Mouse (Mus musculus) right cerebral cortex, postnatal 10 days (tissue): ENCODE measurements around the gene Slc25a5.
"Not testable (repeated sequence)": the region's sequence is repeated elsewhere in the genome, so short reads cannot be mapped to it uniquely, and the experiment has no call there.

ENCODE experiments used
- DNase-seq, 2 experiments: peaks; one replicate each; pipeline ENCODE4 v3.0.0; 2021; ENCODE audit warnings: low spot score in 2 of 2

Gene Slc25a5

DNA sequence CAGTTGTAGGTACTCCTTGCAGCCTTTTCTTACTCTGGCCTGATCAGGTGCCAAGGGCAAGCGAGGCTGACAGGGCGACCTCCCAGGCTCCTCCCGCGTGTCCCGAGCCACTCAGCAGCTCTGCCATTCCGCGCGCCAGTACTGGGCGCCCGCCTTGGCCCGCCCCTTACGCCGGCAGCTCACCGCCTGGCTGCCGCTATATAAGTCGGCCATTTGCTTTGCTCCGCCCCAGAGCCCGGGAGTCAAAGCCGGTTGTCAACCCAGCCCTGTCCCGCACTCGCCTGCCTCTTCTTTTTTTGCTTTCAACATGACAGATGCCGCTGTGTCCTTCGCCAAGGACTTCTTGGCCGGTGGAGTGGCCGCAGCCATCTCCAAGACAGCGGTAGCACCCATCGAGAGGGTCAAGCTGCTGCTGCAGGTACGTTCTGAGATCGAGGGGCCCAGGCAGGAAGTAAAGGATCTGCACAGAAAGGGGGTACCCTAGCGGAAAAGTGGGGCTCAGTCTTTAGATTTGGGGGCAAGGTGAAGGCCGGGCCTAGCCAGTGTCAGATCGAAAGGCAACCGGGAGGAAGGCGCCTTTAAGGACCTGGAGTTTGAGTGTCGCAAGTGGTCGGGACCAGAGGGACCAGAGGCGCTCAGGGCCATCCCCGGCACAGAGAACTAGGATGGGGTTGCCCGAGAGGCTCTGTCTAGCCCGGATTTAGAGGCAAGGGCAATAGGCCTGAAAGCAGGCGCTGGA lies at the start of gene Slc25a5:
Gene Slc25a5, plus strand, starts transcription at position 228 of the 739 bp plus-strand sequence.
- DNase-seq, result peak; percentile 88 to 91

DNA sequence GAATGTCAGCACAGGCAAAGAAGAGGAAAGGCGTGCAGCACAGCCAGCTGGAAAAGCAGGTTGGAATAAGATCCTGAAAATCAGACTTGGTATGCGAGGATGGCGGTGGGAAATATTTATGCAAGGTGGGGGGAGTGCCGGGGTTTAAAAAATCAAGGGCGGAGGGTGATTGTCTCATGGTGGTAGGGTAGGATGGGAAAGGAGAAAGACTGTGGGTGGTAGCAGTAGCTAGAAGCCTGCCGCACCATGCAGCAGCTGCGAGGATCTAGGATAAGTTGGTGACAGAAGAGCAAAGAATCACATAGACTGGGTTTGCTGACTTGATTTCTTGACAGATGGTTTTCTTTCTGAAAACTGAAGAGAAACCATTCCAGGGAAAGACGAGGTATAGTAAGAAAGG lies 48.7 kb upstream of the Slc25a5 start:
- no peak for DNase-seq

DNA sequence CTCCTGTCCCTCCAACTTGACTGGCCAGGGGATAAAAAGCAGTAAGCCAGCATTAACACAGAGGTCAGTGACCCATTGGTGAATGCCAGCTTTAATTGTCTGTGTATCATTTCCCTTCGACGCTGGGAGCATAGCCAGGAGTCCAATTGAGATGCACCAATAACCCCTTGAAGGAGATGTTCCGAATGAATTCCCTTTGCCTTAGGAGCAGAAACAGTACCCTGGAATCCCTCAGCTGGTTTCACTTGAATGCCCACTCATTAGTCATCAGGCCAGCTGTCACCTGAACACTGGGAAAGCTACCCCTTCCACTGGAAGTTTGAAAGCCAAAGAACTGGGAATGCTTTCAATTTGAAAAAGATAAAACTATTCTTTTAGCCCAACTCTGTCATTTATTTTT lies 46.9 kb upstream of the Slc25a5 start:
- DNase-seq, result no peak

DNA sequence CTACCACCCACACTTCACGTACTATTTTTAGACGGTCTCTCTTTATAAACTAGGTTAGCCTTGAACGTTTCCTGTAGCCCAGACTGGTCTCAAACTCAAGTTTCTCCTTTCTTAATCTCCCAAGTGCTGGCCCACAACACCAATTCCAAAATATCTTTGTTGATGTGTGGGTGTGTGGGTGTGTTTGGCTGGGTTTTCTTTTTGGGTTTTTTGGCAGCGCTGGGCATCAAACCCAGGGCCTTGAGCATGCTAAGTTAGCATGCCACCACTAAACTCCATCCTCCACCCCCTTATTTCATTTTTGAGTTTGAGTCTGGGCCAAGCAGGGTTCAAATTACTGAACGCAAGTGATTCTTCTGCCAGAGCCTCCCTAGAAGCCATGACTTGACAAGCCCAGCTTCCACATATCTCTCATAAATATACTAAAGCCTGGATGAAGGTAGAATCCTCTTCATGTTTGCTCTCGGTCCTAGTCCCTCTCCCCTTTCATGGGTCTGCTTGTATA lies 46.1 kb upstream of the Slc25a5 start:
- no peak for DNase-seq

DNA sequence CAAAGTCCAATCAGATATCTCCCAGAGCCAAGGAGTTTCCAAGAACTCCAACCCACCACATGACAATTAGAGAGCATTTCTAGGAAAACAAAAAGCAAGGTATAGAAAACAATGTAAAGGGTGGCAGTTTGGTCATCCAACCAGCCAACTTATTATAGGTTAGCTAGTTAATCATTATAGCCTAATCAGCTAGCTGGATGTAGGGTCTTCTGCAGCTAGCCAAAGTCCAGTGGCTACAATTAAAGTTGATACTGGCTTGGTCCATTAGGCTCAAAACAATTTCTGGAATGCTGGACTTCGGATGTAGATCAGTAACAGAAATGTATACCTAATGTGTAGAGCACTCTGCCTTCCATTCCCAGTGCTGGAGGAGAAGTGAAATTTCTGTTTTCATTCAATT lies 44.9 kb upstream of the Slc25a5 start:
- no peak for DNase-seq

DNA sequence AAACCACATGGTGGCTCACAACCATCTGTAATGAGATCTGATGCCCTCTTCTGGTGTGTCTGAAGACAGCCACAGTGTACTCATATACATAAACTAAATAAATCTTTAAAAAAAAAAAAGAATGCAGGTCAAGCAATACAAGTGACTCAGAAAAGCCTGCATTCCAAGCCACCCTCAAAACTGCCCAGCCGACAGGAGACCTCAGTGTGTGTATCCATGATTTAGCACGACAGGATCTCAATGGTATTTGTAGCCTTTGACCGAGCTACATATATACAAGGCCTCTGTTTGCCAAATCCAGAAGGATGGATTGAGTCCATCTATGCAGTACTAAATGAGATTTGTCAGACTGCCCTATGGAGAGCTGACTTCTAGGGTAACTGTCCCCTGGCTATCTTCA lies 42.9 kb upstream of the Slc25a5 start:
- no peak for DNase-seq

DNA sequence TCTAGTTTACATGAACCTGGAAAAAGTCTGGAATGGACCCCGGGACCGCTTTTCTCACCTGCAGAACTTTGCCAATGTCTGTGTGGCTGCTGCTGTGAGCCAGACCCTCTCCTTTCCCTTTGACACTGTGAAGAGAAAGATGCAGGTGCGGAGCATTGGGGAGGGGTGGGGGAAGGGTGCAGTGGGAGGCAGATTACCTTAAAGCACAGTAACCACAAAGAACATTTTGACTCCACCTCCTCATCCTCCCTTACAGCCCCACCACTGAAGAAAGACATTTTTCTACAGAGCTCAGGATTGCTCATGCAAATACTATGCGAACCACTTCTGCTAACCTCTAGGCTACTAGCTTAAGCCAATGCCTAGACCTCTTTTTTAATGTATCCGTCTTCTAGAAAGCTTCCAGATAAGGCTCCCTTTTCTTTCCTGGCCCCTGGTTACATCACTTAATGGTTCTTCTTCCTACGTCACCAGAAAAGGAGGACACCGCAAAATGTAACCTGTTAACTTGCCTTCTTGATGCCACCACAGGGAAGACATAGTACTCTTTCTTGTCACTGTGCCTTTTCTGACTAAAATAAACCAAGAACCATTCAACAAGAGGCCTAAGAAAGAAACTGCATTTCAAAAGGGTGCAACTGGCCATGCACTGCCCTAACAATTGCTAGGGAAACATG lies 37.5 kb upstream of the Slc25a5 start:
- no peak for DNase-seq

DNA sequence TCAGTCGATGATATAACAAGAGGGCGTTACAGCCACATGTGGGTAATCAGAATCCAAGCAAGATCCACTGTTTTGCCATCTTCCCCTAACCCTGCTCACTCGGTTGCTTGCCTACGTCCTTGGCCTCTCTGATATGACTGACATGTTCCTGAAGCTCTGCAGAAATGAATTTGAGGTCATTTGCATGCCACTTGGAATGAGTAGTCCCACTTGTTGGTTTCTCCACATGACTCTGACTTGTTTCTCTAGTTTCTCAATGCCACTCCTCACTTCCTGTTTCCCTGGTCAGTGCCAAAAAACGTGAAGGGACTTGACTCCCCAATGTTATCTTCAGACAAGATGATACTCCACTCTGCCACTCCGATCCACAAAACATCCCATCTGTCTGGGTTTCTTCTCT lies 36.9 kb upstream of the Slc25a5 start:
- no peak for DNase-seq

DNA sequence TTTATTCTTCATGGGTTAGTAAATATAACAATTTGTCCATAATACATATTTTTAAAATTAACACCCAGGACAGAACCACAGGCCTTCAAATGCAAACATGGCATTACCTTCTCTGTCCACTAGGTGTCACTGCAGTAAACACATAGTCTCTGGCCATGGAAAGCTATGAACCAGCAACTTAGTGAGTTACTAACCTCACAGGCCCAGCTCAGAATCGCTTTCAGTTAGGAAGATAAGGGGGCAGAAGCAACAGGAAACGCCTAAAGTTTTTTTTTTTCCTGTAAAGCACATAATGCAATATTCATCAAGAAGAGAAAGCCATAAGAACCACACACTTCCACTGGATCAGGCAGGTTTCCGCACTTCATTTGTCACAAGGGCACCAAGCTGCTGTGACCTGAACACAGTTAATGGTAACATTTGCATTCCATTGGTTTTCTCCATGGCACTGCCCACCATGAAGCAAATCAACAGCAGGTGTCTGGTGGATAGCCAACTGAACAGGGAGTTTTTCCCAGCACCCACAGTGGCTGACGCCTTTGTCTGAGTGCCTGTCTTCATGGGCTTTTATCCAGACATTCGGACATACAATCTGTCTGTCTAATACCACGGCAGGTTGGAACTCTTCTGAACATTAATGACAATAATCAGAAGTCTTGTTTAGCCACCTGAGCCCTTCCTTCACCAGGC lies 34.4 kb upstream of the Slc25a5 start:
- DNase-seq, result peak; percentile 42 to 47

DNA sequence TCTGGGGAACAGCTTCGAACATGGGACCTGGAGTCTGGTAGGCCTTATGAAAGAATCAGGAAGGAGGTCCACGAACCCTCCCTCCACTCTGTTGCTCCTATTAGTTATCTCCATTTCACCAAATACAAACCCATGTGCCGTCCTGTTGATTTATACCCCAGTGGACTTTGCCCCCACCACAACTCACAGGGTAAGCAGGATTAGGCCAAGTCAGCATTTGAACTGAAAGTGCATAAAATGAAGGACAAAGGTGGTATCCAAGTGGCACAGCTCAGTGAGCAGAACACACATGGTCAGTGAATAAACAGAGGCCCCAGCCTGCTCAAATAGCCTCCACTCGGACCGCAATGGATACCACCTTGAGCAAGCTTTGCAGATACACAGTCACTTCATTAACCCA lies 33.2 kb upstream of the Slc25a5 start:
- DNase-seq, result no peak

DNA sequence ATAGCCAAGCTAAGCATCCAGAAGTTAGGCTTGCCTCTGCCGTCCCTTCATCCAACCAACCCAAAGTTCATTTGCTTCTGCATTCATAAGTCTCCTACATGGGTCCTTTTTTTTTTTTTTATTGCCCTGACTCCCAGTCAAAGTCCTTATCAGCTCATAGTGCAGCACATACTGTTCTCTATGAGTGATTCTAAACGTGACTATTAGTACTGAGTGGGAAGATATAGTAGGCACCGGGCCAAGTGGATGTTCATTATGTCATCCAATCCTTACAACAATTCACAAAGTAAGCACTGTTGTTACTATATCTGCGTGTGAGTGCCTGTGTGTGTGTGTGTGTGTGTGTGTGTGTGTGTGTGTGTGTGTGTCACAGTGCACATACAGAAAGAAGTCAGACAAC lies 32.6 kb upstream of the Slc25a5 start:
- DNase-seq, result no peak

DNA sequence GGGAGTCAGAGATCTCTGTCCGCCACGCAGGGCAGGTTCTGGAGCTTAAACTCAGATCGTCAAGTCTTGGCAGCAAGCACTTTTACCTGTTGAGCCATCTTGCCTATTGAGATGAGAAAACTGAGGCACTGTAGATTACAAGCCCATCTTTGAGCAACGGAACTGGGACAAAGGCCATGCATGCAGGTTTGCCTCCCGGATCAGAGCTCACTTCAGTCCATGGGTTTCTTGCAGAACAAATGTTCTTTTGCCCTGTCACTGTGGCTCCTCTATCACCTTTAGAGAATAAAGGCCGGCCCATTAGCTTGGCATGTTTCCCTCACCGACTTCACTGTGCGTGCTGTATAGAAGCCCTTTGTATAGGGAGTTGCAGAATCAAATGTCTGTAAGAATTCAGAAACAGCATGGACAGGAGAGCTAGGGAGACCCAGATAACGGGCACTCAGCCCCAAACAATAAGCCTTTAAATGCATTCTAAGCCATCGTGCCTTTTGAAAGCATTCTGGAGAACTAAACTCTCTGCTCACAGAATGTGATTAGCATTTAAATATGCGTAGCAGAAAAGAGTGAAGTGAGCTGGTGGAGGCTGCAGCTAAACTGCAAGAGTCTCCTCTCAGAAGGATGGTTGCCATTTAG lies 32.0 kb upstream of the Slc25a5 start:
- no peak for DNase-seq

DNA sequence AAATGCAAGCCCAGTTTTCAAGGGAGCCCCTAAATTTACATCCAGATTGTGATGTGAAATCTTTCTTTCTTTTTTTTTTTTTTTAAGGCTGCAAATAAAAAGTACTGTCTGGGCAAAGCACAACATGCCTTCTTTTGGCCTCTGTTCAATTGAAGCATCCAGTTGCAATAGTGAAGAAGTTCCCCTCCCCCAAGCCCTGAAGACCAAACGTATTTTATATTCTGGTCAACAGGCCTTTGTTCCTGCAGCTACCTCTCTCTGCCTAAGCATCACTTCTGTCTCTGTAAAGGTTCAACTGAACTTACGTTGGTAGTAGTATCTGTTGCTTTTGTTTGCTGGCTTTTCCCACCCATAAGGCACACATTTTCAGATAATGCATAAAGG lies 31.5 kb upstream of the Slc25a5 start:
- DNase-seq, result no peak

DNA sequence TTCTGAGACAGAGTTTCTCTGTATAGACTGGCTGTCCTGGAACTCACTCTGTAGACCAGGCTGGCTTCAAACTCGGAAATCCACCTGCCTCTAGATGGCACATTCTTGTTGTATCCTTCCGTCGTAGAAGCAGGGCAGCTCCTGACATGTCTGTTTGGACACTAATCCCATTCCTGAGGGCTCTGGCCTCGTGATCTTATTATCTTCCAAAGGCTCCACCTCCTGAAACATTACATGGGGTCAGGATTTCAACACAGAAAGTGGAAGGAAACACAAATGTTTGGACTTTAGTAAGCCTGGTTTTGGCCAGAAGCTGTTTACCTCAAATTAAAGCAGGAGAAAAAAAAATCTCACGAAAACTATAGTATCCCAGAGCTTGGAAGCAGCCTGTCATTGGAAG lies 28.1 kb upstream of the Slc25a5 start:
- no peak for DNase-seq

DNA sequence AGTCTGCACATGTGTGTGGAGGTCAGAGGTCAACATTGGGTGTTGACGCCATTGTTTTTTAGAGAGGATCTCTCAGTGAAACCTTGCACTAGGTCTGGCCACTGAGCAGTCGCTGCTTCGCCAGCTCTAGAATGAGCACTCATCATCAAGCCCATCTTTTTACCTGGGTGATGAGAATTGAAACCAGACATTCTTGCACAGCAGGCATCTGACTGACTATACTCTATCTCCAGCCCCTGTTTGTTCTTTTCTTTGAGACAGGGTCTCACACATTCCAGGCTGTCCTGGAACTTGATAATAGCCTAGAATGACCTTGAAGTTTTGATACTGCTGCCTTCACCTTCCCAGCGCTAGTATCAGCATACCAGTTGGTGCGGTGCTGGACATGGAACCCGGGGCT lies 22.9 kb upstream of the Slc25a5 start:
- DNase-seq, result no peak

DNA sequence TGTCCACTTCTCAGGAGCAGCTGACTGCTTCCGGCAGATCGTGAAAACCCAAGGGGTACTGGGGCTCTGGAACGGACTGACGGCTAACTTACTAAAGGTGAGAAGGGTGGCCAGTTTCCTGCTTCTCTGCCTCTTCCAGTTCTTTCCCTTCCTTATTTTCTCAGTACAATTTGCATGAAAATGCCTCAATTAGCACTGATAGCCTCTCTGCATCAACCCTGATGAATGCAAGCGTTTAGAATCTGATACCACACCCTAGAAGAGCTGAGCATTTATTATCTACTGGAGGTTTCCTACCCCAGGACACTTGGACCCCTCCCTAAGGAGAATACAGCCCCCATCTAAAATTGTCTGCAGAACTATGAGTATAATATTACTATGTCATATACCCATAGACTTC lies 19.9 kb upstream of the Slc25a5 start:
- no peak for DNase-seq

DNA sequence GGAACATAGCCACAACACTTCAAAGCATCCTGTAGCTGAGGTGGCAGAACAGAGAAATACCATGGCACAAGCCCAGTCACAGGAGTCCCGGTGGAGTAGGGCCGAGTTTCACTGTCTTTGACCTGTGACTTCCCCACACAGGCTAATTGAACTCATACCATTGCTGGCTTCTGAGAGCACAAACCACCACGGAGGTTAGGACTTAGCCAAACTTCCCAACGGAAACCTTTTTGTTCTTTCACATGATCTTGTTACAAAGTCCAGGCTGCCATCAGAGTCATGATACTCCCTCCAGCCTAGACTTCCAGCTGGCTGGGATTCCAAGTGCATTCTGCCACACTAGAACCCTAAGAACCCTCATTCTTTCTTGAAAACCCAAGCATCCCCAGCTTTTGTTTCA lies 17.8 kb upstream of the Slc25a5 start:
- DNase-seq, result no peak

DNA sequence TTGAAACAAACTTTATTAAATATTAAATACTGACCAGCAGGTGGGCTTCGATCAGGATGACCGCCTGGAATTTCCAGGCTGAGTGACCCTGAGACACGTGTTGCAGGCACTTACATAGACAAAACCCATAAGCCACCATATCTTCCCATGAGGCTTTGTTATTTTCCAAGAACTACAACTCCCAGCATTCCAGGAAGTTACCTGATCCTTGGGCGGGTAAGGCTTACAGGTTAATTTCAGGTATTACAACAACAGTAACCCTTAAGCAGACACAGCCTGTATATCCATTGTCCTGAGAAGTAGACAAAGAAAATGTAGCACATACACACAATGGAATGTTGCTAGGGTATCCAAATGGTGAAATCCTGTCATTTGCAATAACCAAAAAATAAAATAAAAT lies 6.1 kb upstream of the Slc25a5 start:
- DNase-seq, result no peak

DNA sequence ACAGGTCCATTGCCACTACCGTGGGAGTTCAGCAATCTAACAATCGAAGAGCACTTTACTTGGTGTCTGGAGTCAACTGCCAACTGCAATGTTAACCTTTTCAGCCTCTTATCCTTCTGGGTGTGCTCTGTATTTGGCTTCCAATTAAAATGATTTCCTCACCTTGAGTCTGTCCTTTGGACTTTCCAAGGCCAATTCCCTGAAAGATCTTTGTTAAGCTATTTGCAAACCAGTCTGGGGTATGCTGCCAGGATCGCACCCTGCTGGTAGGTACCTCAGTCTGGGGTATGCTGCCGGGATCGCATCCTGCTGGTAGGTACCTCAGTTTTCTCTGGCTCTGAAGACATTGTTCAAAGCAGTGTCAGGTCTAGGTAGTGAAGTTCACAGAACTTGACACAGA lies 880 bp upstream of the Slc25a5 start:
- no peak for DNase-seq

DNA sequence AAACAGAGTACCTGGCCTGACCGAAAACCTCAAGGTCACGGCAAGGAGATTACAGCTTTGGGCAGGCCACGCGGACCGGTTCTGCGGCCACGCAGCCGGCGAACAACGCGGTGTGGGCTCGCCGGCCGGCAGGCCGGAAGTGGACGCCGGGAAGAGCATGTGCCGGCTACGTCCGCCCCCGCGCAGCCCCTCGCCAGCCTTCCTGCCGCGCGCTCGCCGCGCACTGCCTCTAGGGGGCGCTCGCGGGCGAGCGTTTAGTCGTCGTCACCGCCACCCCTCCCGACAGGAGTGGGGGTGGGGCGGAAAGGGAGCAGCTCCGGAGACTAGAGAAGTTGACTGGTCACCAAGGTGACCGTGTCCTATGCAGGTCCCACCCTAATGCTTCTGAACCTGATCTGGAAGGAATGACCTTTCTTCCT lies 721 bp downstream of the Slc25a5 start:
- DNase-seq, result peak; percentile 86 to 89

DNA sequence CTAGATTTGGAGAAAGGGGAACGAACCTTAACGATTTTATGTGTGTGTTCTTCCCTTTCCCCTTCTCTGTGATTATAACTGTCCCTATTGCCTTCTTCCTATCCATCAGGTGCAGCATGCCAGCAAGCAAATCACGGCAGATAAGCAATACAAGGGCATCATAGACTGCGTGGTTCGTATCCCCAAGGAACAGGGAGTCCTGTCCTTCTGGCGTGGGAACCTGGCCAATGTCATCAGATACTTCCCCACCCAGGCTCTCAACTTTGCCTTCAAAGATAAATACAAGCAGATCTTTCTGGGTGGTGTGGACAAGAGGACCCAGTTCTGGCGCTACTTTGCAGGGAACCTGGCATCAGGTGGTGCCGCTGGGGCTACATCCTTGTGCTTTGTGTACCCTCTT lies 1.3 kb downstream of the Slc25a5 start:
- DNase-seq, result not testable (repeated sequence)

DNA sequence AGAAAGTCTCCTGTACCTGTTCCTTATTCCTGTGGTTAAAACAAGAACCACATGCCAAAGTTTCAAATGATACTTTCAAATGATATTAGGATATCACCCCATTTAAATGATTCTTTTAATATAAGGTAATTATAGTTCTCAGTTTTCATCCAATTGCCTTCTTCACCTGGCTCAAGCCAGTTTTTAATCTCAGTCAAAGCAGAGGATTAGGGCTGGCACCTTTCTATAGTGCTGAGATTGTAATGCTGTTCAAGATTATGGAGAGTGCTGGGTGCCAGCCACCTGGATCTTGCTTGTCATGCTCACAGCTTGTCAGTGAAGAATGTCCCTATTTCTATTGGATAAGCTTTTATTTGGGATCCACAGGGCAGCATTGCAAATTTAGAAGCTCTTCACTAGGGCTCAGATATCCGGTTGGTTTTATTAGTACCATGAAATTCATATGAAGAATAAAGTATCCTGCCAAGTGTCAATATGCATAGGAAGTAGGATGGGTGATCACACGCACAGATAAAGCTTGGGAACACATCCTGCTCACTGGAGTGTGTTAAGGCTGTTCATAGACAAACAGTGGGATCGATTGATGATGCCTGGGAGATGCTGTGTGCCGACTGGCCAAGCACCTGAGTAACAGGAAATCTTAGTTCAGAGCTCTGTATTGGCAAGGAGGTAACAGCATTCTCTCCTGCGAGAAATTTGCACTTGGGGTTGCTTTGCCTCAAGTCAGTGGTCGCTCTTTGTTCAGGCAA lies 3.9 kb downstream of the Slc25a5 start:
- DNase-seq, result no peak
